Mouse (Mus musculus) large intestine, adult 2 months (tissue): ENCODE data around the gene Znrd1as. TPM values are rescaled to one million over a fixed set of nuclear protein-coding genes. Genes with fewer than 3 reads are reported as not detected.

Source experiments
- DNase-seq: peaks from one replicate; pipeline ENCODE4 v3.0.0-alpha.2; 2012; ENCODE audit warnings: low read depth, low spot score
- WGBS: fragments of 180-500 bp; shearing (Covaris S2); methylation state at CpG from one replicate; pipeline ENCODE4 v1.1.7; 2018; 5-methylcytosine and 5-hydroxymethylcytosine counted together
- polyA plus RNA-seq: library from polyadenylated mRNA; depleted of rRNA; stranded (reverse); fragments of >200 nt; gene quantifications from 2 replicates; pipeline ENCODE4 v1.2.3, GENCODE M21; 2012; rRNA removed

The Znrd1as gene
- 1.2 and 2.2 TPM in 2 replicates for polyA plus RNA-seq

GRCm38 (mm10) chr17:36957999-36958743 is at the start of gene Znrd1as, which contains the start of gene Znrd1:
Gene Znrd1as (plus strand): TSS chr17:36958592.
Gene Znrd1 (minus strand): TSS chr17:36958559.
- peak; percentile 94 for DNase-seq
- WGBS = under 1% methylated on average over 46 of the region's 46 CpGs

GRCm38 (mm10) chr17:36909802-36910201 is 48.6 kb upstream of the Znrd1as start:
- WGBS = 67% methylated on average over 4 of the region's 4 CpGs
- no peak for DNase-seq

GRCm38 (mm10) chr17:36912031-36912430 is 46.4 kb upstream of the Znrd1as start:
- 32% methylated on average over 2 of the region's 2 CpGs for WGBS
- no peak for DNase-seq

GRCm38 (mm10) chr17:36914108-36914507 is 44.3 kb upstream of the Znrd1as start:
- DNase-seq = no peak
- 8% methylated on average over 2 of the region's 2 CpGs for WGBS

- 10% methylated on average over 9 of the region's 9 CpGs for WGBS
- no peak for DNase-seq
Observed at GRCm38 (mm10) chr17:36915076-36915475, 43.3 kb upstream of the Znrd1as start.

- DNase-seq = no peak
- 13% methylated on average over 15 of the region's 15 CpGs for WGBS
Observed at GRCm38 (mm10) chr17:36920239-36920638, 38.2 kb upstream of the Znrd1as start.

- 49% methylated on average over 4 of the region's 4 CpGs for WGBS
- DNase-seq = no peak
Observed at GRCm38 (mm10) chr17:36922715-36923114, 35.7 kb upstream of the Znrd1as start.

- 78% methylated on average over 4 of the region's 4 CpGs for WGBS
- no peak for DNase-seq
Observed at GRCm38 (mm10) chr17:36923491-36923890, 34.9 kb upstream of the Znrd1as start.

- DNase-seq = no peak
- 53% methylated on average over 10 of the region's 10 CpGs for WGBS
Observed at GRCm38 (mm10) chr17:36927496-36928120, 30.8 kb upstream of the Znrd1as start.

- DNase-seq = no peak
- 66% methylated on average over 12 of the region's 12 CpGs for WGBS
Observed at GRCm38 (mm10) chr17:36929236-36929932, 29.0 kb upstream of the Znrd1as start.

- DNase-seq = no peak
- whole genome bisulfite sequencing = 52% methylated on average over 6 of the region's 6 CpGs
Observed at GRCm38 (mm10) chr17:36930233-36930632, 28.2 kb upstream of the Znrd1as start.

GRCm38 (mm10) chr17:36931130-36931529 is 27.3 kb upstream of the Znrd1as start:
- WGBS = 85% methylated on average over 4 of the region's 4 CpGs
- DNase-seq = no peak

GRCm38 (mm10) chr17:36931806-36932205 is 26.6 kb upstream of the Znrd1as start:
- 60% methylated on average over 2 of the region's 2 CpGs for WGBS
- DNase-seq = no peak

- WGBS = 42% methylated on average over 2 of the region's 2 CpGs
- DNase-seq = no peak
Observed at GRCm38 (mm10) chr17:36938056-36938455, 20.3 kb upstream of the Znrd1as start.

GRCm38 (mm10) chr17:36942391-36942790 is 16.0 kb upstream of the Znrd1as start:
- DNase-seq = no peak
- WGBS = 17% methylated on average over 10 of the region's 10 CpGs

- 2% methylated on average over 59 of the region's 59 CpGs for WGBS
- DNase-seq = peak; percentile 77
Observed at GRCm38 (mm10) chr17:36942791-36943471, 15.5 kb upstream of the Znrd1as start, which contains the start of gene Rnf39. Gene Rnf39 (plus strand): TSS chr17:36942918.

GRCm38 (mm10) chr17:36943691-36944090 is 14.7 kb upstream of the Znrd1as start:
- 41% methylated on average over 5 of the region's 5 CpGs for WGBS

GRCm38 (mm10) chr17:36944121-36944775 is 14.1 kb upstream of the Znrd1as start:
- no peak for DNase-seq
- 27% methylated on average over 9 of the region's 9 CpGs for WGBS

More at GRCm38 (mm10) chr17:36943691-36944090, 14.7 kb upstream of the Znrd1as start:
- DNase-seq = no peak
